Mouse (Mus musculus) hindbrain, embryonic 13.5 days (tissue): Measurements from ENCODE around the gene Rd3l. TPM values are rescaled to one million over a fixed set of nuclear protein-coding genes. Genes with fewer than 3 reads are reported as not detected.

ENCODE experiments used
- ATAC-seq: fragments of 200-750 bp; cut with Nextera tagmentation; 2 replicates; pipeline ENCODE4 v1.8.0; 2017; ENCODE audit warnings: moderate TSS enrichment; ENCODE audit not compliant: low FRiP score
- H3K27ac ChIP-seq: fragments of 300-500 bp; sonication (generic); 2 replicates; pipeline ENCODE4 v1.5.1; 2015; ENCODE audit warnings: inconsistent platforms, mild to moderate bottlenecking, moderate library complexity
- H3K27me3 ChIP-seq: fragments of 300-500 bp; sonication (generic); 2 replicates; pipeline ENCODE4 v1.6.1; 2015; ENCODE audit warnings: mild to moderate bottlenecking, inconsistent platforms
- H3K36me3 ChIP-seq: fragments of 300-500 bp; sonication (generic); 2 replicates; pipeline ENCODE4 v1.6.1; 2015; ENCODE audit warnings: mild to moderate bottlenecking, inconsistent platforms
- H3K4me1 ChIP-seq: fragments of 300-500 bp; sonication (generic); replicated peaks from 2 replicates; pipeline ENCODE4 v1.6.1; 2015; ENCODE audit warnings: inconsistent platforms
- H3K4me2 ChIP-seq: fragments of 300-500 bp; sonication (generic); 2 replicates; pipeline ENCODE4 v1.6.1; 2015; ENCODE audit warnings: inconsistent platforms, mild to moderate bottlenecking, moderate library complexity
- H3K4me3 ChIP-seq: fragments of 300-500 bp; sonication (generic); 2 replicates; pipeline ENCODE4 v1.5.1; 2015; ENCODE audit warnings: mild to moderate bottlenecking, inconsistent platforms
- H3K9ac ChIP-seq: fragments of 300-500 bp; sonication (generic); 2 replicates; pipeline ENCODE4 v1.6.1; 2015; ENCODE audit warnings: mild to moderate bottlenecking, inconsistent platforms
- H3K9me3 ChIP-seq: fragments of 300-500 bp; sonication (generic); 2 replicates; pipeline ENCODE4 v1.6.1; 2016; ENCODE audit warnings: inconsistent platforms
- WGBS: fragments of 180-500 bp; shearing (Covaris S2); methylation state at CpG from one replicate; pipeline ENCODE4 v1.1.7; 2015; 5-methylcytosine and 5-hydroxymethylcytosine counted together
- polyA plus RNA-seq: library from polyadenylated mRNA; unstranded; fragments of >200 nt; fragmentation: Nextera tagmentation; extraction: Ambion mirVana; gene quantifications from 2 replicates; pipeline ENCODE4 v1.2.1, GENCODE M21; 2015

The Rd3l gene
- polyA plus RNA-seq, 1 experiment from 2014 or later = not detected

DNA sequence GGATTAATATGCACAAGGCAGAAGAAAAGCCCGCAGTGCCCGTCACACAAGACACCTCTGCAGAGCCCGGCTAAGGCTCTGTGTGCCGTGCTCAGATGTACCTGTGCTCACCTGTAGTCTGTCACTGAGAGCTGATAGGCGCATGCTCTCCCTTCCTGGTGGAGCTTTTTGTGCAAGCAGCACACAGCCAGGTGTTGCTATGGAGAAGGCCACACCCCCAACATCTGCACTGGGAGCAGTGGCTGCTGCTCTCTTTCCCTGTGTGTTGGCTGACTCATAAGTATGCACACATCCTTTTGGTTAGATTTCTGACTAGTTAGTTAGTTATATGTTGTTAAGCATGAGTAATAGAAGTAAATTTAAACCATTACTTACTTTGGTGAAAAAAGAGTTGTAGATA, 11.5 kb upstream of the Rd3l start:
- no peaks in the 10 kb centered on the region for H3K9me3 ChIP-seq
- H3K4me3 ChIP-seq = no peak overlapping the region
- H3K36me3 ChIP-seq = no peaks in the 10 kb centered on the region
- no peaks in the 10 kb centered on the region for H3K27me3 ChIP-seq
- ATAC-seq = no peak
- H3K9ac ChIP-seq = no peak overlapping the region
- 90% methylated on average over 5 of the region's 5 CpGs for WGBS
- H3K4me1 ChIP-seq = no peaks in the 10 kb centered on the region
- H3K4me2 ChIP-seq = no peak overlapping the region
- no peak overlapping the region for H3K27ac ChIP-seq

DNA sequence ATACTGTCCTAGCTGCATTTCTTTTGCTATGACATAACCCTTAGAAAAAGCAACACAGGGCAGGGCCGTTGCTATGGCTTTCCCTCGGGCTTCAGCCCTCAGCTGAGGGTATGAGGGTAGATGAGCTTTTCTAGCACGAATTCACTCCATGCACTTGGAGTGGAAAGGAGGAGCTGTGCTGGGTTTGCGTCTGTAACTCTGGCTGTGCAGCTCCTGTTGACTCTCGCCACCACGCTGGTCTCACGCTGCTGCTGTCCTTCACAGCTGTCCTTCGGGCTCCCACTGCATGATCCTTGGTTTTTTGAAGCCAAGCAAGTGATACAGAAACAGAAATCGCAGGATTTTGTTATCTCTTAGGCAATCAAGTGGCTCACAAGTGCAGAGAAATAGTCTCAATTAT, 5.6 kb upstream of the Rd3l start:
- Histone ChIP-seq H3K27me3 (no peaks in the 10 kb centered on the region), H3K4me2 (no peak overlapping the region), H3K4me3 (no peak overlapping the region), H3K9ac (no peak overlapping the region), H3K9me3 (no peaks in the 10 kb centered on the region), H3K27ac (no peak overlapping the region), H3K4me1 (no peaks in the 10 kb centered on the region), H3K36me3 (no peaks in the 10 kb centered on the region)
- 56% methylated on average over 9 of the region's 9 CpGs for WGBS
- no peak for ATAC-seq

DNA sequence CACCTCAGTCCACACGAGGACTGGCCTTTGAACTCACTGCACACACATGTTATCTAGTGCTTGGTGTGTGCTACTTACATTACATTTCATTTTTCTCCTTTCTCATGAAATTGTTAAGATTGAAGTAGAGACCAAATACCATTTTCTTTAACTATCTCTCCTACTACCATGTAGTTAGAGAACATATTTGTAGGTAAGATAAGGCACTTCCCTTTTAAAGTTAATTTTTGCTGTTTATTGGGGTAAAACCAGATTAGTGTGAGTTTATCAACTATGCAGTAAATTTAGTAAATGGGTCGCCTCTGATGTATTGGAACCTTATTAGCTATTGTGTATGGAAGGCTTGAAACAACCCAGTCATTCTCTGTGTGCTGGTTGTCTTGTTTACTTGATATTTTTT, 2.0 kb upstream of the Rd3l start:
- no peaks in the 10 kb centered on the region for H3K4me1 ChIP-seq
- H3K9me3 ChIP-seq = no peaks in the 10 kb centered on the region
- H3K36me3 ChIP-seq = no peaks in the 10 kb centered on the region
- no peak overlapping the region for H3K27ac ChIP-seq
- no peaks in the 10 kb centered on the region for H3K27me3 ChIP-seq
- WGBS = 81% methylated on average over 2 of the region's 2 CpGs
- H3K4me2 ChIP-seq = no peak overlapping the region
- ATAC-seq = no peak
- no peak overlapping the region for H3K9ac ChIP-seq
- H3K4me3 ChIP-seq = no peak overlapping the region

DNA sequence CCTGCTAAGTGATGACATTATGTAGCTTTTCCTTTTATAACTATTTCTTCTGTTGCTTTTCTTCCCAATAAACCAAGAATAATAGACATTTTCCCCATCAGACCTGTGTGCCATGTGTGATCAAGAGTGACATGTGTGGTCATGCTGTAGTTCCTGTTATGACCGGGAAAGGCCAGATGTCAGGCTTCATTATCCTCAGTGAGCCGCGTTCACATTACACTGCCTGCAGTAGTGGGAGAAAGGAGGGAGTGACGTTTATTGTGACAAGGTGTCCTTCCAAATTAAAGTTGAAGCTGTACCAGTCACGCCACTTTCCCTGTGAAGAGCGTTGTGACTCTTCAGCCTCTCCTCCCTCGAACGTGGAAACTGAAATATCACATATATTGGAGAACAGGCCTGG, 714 bp upstream of the Rd3l start:
- no peak overlapping the region for H3K27ac ChIP-seq
- no peak for ATAC-seq
- WGBS = 74% methylated on average over 8 of the region's 8 CpGs

DNA sequence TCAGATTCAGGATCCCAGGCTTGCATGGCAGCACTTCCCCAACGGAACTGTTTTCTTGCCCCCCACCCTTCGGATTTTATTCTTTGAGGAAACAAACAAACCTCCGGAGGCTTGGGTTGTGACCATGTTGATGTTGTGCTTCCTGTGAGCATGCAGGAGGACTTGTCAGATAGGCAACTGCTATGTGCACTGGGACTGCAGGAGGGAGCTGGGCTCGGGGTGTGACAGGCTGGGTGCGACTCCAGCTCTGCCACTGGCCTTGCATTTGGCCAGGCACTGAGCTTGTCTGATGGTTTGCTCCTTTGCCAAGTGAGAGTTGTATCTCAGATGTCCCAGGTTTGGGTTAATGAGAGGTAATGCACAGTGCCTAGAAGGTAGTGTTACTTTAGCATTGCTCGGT, 2.8 kb downstream of the Rd3l start:
- no peaks in the 10 kb centered on the region for H3K27me3 ChIP-seq
- WGBS = 76% methylated on average over 6 of the region's 6 CpGs
- H3K36me3 ChIP-seq = no peaks in the 10 kb centered on the region
- H3K4me1 ChIP-seq = peaks cover 13% of the 10 kb centered on the region
- H3K4me3 ChIP-seq = no peak overlapping the region
- no peak overlapping the region for H3K9ac ChIP-seq
- no peak overlapping the region for H3K4me2 ChIP-seq
- H3K9me3 ChIP-seq = no peaks in the 10 kb centered on the region
- no peak overlapping the region for H3K27ac ChIP-seq
- ATAC-seq = no peak

More for the DNA sequence above, 714 bp upstream of the Rd3l start:
- Histone ChIP-seq H3K27me3 (no peaks in the 10 kb centered on the region), H3K9me3 (no peaks in the 10 kb centered on the region), H3K4me2 (no peak overlapping the region), H3K9ac (no peak overlapping the region), H3K4me3 (no peak overlapping the region), H3K4me1 (peaks cover 7% of the 10 kb centered on the region), H3K36me3 (no peaks in the 10 kb centered on the region)

DNA sequence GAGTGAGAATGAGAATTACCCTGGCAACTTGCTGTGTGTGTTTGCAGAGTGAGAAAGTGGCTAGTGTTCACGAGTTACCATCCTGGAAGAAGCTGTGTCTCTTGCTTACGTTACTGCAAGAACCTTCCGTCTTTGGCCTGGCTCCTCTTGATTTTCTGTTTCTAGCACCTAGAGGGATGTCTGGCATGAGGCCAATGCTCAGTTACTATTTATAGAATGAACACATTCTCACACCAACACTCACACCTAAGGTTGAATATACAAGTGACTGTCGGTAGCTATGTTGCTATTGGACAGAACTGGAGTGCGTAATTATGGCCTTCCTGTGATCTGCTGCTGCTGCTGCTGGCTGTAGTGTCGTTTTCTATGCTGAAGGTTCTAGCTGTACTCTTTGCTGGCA, 4.0 kb downstream of the Rd3l start:
- WGBS = 57% methylated on average over 6 of the region's 6 CpGs
- Histone ChIP-seq H3K27ac (no peak overlapping the region), H3K9ac (no peak overlapping the region), H3K4me3 (no peak overlapping the region), H3K9me3 (no peaks in the 10 kb centered on the region), H3K4me1 (peaks cover 13% of the 10 kb centered on the region), H3K27me3 (no peaks in the 10 kb centered on the region), H3K36me3 (no peaks in the 10 kb centered on the region), H3K4me2 (no peak overlapping the region)
- no peak for ATAC-seq

DNA sequence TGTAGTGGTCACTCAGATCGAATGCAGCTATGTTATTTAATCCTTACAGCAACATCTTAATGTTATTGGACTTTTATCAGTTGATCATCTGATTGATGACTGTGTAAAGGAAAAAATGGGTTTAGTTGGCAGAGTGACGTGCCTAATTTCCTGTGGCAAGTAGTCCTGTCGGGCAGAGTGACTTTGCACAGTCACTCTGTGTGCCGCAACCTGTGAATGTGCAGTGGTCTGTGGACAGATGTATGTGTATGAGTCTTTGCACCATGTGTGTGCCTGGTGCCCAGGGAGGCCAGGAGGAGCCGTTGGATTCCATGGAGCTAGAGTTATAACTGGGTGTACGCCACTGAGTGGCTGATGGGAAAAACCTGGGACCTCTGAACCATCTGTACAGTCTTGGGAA, 6.5 kb downstream of the Rd3l start:
- H3K9me3 ChIP-seq = no peaks in the 10 kb centered on the region
- H3K4me1 ChIP-seq = peaks cover 13% of the 10 kb centered on the region

DNA sequence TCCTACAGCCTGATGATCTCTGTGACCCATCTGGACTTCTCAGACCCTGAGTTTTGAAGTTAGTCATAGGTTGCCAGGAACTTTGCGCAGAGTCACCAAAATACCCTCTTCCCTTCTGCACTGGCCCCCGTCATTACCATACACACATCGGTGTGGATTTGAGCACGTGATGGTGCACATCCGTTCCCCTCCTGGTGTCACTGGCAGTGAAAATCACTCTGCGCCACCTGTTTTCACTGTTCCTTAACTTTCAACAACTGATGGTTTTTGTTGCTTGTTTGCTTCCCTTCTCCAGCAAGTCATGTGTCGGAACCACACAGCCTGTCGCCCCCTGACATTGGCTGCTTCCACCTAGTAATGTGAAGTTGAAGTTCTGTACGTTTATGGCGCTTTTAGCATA, 8.6 kb downstream of the Rd3l start:
- no peaks in the 10 kb centered on the region for H3K36me3 ChIP-seq
- ATAC-seq = no peak
- 92% methylated on average over 10 of the region's 10 CpGs for WGBS
- no peaks in the 10 kb centered on the region for H3K9me3 ChIP-seq
- no peak overlapping the region for H3K9ac ChIP-seq
- H3K4me1 ChIP-seq = peaks cover 13% of the 10 kb centered on the region
- H3K27ac ChIP-seq = no peak overlapping the region
- no peaks in the 10 kb centered on the region for H3K27me3 ChIP-seq
- H3K4me3 ChIP-seq = no peak overlapping the region
- no peak overlapping the region for H3K4me2 ChIP-seq

More for the DNA sequence above, 6.5 kb downstream of the Rd3l start:
- H3K36me3 ChIP-seq = no peaks in the 10 kb centered on the region
- ATAC-seq = no peak
- H3K4me3 ChIP-seq = no peak overlapping the region
- no peak overlapping the region for H3K4me2 ChIP-seq
- H3K9ac ChIP-seq = no peak overlapping the region
- H3K27me3 ChIP-seq = no peaks in the 10 kb centered on the region
- H3K27ac ChIP-seq = no peak overlapping the region
- WGBS = 87% methylated on average over 6 of the region's 6 CpGs

DNA sequence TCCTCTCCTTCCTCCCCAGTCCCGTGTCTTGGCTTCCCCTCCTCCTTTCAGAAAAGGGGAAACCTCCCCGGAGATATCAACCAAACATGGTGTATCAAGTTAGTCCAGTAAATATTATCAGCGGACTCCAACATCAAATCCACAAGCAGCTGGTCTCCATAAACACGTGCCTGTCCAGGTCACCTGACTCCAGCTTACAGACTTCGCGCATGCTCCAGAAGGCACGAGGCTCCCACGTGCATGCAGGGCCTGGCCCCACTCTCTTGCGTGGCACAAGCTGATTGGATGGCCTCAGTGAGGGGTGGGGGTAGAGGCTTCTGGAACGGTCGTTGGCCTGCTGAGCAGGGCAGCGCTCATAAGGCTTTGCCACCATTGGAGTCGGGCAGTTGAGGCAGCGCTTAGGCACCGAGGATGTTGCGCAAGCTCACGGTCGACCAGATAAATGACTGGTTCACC, 9.9 kb downstream of the Rd3l start, which contains the start of gene Tdrd9:
Tdrd9 (plus strand) TSS at position 329 of the 456 bp plus-strand sequence.
- H3K9me3 ChIP-seq = no peaks in the 10 kb centered on the region
- 91% methylated on average over 18 of the region's 18 CpGs for WGBS
- H3K27ac ChIP-seq = no peak within 1 kb of the TSS
- H3K27me3 ChIP-seq = no peaks in the 10 kb centered on the region
- no peak for ATAC-seq
- H3K4me3 ChIP-seq = no peak within 1 kb of the TSS
- H3K4me1 ChIP-seq = peaks cover 5% of the 10 kb centered on the region
- H3K36me3 ChIP-seq = no peaks in the 10 kb centered on the region
- no peak within 1 kb of the TSS for H3K9ac ChIP-seq
- no peak within 1 kb of the TSS for H3K4me2 ChIP-seq

DNA sequence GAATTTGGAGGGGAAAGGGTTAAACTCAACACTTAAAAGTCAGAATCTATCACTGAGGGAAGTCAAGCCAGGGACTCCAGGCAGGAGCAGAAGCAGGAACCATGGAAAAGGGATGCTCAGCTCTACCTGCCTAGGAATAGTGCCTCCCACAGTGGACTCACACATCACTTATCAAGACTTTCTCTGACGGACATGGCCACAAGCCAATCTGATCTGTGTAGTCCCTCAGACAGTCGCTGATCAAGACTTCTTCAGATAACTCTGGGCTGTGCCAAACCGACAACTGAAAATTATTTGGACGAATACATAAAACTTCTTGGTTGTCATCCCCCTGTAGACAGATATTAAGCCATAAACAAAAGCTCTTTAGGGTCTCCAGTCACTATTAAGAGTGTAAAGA, 11.0 kb downstream of the Rd3l start:
- H3K4me2 ChIP-seq = no peak overlapping the region
- no peak for ATAC-seq
- WGBS = 87% methylated on average over 4 of the region's 4 CpGs
- no peaks in the 10 kb centered on the region for H3K9me3 ChIP-seq
- no peaks in the 10 kb centered on the region for H3K27me3 ChIP-seq
- H3K27ac ChIP-seq = no peak overlapping the region
- peaks cover 16% of the 10 kb centered on the region for H3K4me1 ChIP-seq
- no peaks in the 10 kb centered on the region for H3K36me3 ChIP-seq
- no peak overlapping the region for H3K4me3 ChIP-seq
- H3K9ac ChIP-seq = no peak overlapping the region

DNA sequence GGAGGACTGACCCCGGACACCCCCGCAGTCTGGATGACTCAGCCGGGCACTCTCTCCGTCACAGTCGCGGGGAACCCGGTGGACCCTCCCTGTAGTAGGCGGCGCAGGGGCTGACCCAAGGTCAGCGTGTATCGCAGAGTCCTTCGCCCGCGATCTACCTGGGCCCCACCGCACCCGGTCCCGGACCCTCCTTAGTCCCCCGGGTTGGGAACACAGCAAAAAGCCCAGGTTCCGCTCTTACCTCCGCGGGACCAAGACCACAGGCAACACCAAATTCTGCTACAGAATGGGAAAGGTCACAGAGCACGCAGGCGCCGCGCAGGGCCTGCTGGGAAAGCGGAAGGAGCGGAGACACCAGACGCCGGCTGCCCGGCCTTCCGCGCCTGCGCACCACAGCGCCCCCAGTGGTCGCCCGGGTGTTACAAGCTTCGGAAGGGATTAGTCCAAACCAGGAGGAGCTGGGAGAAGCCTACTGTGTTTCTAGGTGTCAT, 14.4 kb downstream of the Rd3l start, which contains the start of gene Atp5mpl:
Atp5mpl (minus strand) TSS at position 295 of the 491 bp plus-strand sequence.
- Histone ChIP-seq H3K9me3 (no peaks in the 10 kb centered on the region), H3K36me3 (peaks cover 12% of the 10 kb centered on the region), H3K4me2 (peak within 1 kb of the TSS; percentile 82), H3K27ac (peak within 1 kb of the TSS; percentile 74), H3K4me3 (peak within 1 kb of the TSS; percentile 97), H3K27me3 (no peaks in the 10 kb centered on the region), H3K4me1 (peaks cover 29% of the 10 kb centered on the region), H3K9ac (peak within 1 kb of the TSS; percentile 98)
- peak; percentile 94 for ATAC-seq
- WGBS = 1% methylated on average over 37 of the region's 37 CpGs

DNA sequence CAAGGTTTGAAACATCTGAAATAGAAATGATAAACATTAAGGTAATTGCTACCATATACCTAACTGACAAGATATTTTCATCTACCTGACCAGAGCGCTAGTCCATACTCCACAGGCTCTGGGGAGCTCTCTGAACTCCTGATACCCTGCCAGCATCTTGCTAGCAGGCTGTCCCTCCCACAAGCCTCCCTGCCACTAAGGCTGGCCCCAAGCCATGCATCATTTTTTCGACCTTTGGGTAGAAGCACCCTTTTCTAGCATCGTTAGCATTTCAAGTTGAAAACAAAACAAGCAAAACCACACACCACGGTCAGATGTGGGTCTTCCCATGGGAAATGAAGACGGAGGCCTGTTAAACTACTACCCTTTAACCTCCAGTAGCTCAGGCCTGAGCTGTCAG, 17.8 kb downstream of the Rd3l start:
- WGBS = 84% methylated on average over 5 of the region's 5 CpGs

DNA sequence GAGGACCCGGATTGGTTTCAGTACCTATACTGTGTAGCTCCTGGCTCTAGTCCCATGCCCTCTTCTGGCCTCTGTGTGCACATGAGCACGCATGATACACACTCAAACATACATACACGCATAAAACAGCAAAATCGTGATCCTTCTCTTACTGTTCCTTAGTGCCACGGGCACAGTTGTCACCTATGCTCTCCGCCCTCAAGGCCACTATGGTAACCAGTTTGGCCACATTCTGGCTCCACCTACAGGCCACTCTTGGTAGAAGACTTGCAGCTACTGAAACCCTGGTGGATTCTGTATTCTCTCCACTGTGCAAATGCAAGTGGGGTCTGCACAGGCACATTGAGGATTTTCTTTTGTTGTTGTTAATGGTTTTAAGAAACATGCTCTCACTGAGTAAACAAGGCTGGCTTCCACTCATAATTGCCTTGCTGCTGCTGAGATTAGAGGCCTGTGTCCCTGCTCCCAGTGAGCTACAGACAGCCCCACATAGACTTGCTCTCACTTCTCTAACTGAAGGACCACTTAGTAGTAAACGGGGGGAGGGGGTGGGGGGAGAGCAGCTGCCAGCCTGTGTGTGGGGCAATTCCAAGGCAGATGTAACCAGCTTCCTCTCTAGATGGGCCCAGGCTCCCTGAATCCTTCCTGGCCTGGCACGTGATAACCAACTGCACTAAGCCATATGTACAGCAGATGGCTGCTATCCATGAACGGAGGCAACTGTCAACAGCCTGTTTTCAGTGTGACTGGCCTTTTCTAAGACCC, 22.8 kb downstream of the Rd3l start:
- no peaks in the 10 kb centered on the region for H3K27me3 ChIP-seq
- no peaks in the 10 kb centered on the region for H3K9me3 ChIP-seq
- WGBS = 46% methylated on average over 9 of the region's 9 CpGs
- H3K36me3 ChIP-seq = peaks cover 38% of the 10 kb centered on the region
- no peak overlapping the region for H3K27ac ChIP-seq
- ATAC-seq = peak; percentile 76
- no peak overlapping the region for H3K4me3 ChIP-seq
- no peak overlapping the region for H3K9ac ChIP-seq
- H3K4me2 ChIP-seq = no peak overlapping the region
- 0 out of 2 replicates have a peak, but pooled peaks cover 2% of the 10 kb centered on the region for H3K4me1 ChIP-seq

More for the DNA sequence above, 17.8 kb downstream of the Rd3l start:
- no peak overlapping the region for H3K4me2 ChIP-seq
- no peak overlapping the region for H3K27ac ChIP-seq
- H3K4me3 ChIP-seq = no peak overlapping the region
- no peak for ATAC-seq
- peaks cover 38% of the 10 kb centered on the region for H3K36me3 ChIP-seq
- no peak overlapping the region for H3K9ac ChIP-seq
- H3K27me3 ChIP-seq = no peaks in the 10 kb centered on the region
- H3K9me3 ChIP-seq = no peaks in the 10 kb centered on the region
- peaks cover 29% of the 10 kb centered on the region for H3K4me1 ChIP-seq
